Mouse (Mus musculus): ENCODE results near the gene Olfr93. TPM values are rescaled to one million over a fixed set of nuclear protein-coding genes. Genes with fewer than 3 reads are reported as not detected.
"Not testable (repeated sequence)": the region's sequence is repeated elsewhere in the genome, so short reads cannot be mapped to it uniquely, and the experiment has no call there.

Gene Olfr93
- polyA plus RNA-seq (2016; fragmentation: Nextera tagmentation; extraction: Ambion mirVana) = not detected in 2 replicates

DNA sequence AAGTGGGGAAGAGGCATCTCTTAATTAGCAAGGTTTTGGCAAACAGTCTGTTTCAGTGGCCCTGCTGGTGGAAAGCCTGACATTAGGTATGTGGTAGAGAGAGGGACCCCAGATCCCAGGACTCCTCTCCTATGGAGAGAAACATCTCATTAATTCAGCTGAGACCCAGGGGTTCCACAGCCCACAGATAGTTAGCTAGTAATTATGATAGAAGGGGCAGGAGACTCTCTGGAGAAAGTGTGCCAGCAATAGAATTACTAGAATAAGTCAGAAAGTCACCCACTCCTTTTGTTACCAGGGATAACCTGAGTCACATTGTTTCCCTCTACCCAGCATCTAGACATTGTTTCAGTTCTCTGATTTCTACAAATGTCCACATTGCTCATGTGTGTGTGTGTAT is at the start of gene Olfr93:
Gene Olfr93, minus strand, starts transcription at position 101 of the 400 bp plus-strand sequence.
- H3K4me1 ChIP-seq (replicated peaks) = no peaks in the 10 kb centered on the region
- DNase-seq (ENCODE audit: low spot score) = no peak
- H3K9me3 ChIP-seq = no peaks in the 10 kb centered on the region
- no peak within 1 kb of the TSS for H3K4me3 ChIP-seq
- no peak within 1 kb of the TSS for H3K27ac ChIP-seq
- H3K36me3 ChIP-seq = no peaks in the 10 kb centered on the region
- no peaks in the 10 kb centered on the region for H3K27me3 ChIP-seq (ENCODE audit: insufficient read depth, poor library complexity, severe bottlenecking)

- Histone ChIP-seq H3K27me3 (ENCODE audit: insufficient read depth, poor library complexity, severe bottlenecking) (peaks cover 6% of the 10 kb centered on the region; the same call in 1 of the 2 replicates), H3K36me3 (no peaks in the 10 kb centered on the region), H3K9me3 (no peaks in the 10 kb centered on the region), H3K4me3 (no peak overlapping the region), H3K27ac (no peak overlapping the region), H3K4me1 (replicated peaks) (no peaks in the 10 kb centered on the region)
- 26% methylated on average over 3 of the region's 3 CpGs for WGBS
- DNase-seq (ENCODE audit: low spot score) = no peak
Observed at GRCm38 (mm10) chr17:37203917-37204236, 42.6 kb upstream of the Olfr93 start.

- Histone ChIP-seq H3K36me3 (no peaks in the 10 kb centered on the region), H3K4me1 (replicated peaks) (no peaks in the 10 kb centered on the region), H3K9me3 (no peaks in the 10 kb centered on the region), H3K27ac (no peak overlapping the region), H3K4me3 (no peak overlapping the region), H3K27me3 (ENCODE audit: insufficient read depth, poor library complexity, severe bottlenecking) (peaks cover 11% of the 10 kb centered on the region)
- WGBS = under 1% methylated on average over 4 of the region's 4 CpGs
- peak; percentile 73 for DNase-seq (ENCODE audit: low spot score)
Observed at GRCm38 (mm10) chr17:37203206-37203916, 42.1 kb upstream of the Olfr93 start.

GRCm38 (mm10) chr17:37200894-37201293 is 39.6 kb upstream of the Olfr93 start, which contains the start of gene Olfr94:
Gene Olfr94, minus strand, starts transcription at chr17:37200994.
- no peak for DNase-seq (ENCODE audit: low spot score)

GRCm38 (mm10) chr17:37196845-37197724 is 35.8 kb upstream of the Olfr93 start:
- WGBS = under 1% methylated on average over 77 of the region's 77 CpGs
- H3K4me3 ChIP-seq = peak overlapping the region; percentile 67
- H3K27ac ChIP-seq = peak overlapping the region; percentile 72
- H3K36me3 ChIP-seq = no peaks in the 10 kb centered on the region
- H3K9me3 ChIP-seq = no peaks in the 10 kb centered on the region
- peaks cover 12% of the 10 kb centered on the region for H3K4me1 ChIP-seq (replicated peaks)
- DNase-seq (ENCODE audit: low spot score) = peak; percentile 76
- H3K27me3 ChIP-seq (ENCODE audit: insufficient read depth, poor library complexity, severe bottlenecking) = peaks cover 46% of the 10 kb centered on the region

More at GRCm38 (mm10) chr17:37200894-37201293, 39.6 kb upstream of the Olfr93 start, which contains the start of gene Olfr94:
- H3K4me1 ChIP-seq (replicated peaks) = peaks cover 12% of the 10 kb centered on the region
- H3K9me3 ChIP-seq = no peaks in the 10 kb centered on the region
- H3K36me3 ChIP-seq = no peaks in the 10 kb centered on the region
- H3K27me3 ChIP-seq (ENCODE audit: insufficient read depth, poor library complexity, severe bottlenecking) = peaks cover 35% of the 10 kb centered on the region
- no peak within 1 kb of the TSS for H3K27ac ChIP-seq
- 87% methylated on average over 2 of the region's 2 CpGs for WGBS
- no peak within 1 kb of the TSS for H3K4me3 ChIP-seq

- peaks cover 12% of the 10 kb centered on the region for H3K4me1 ChIP-seq (replicated peaks)
- H3K36me3 ChIP-seq = no peaks in the 10 kb centered on the region
- DNase-seq (ENCODE audit: low spot score) = no peak
- H3K9me3 ChIP-seq = no peaks in the 10 kb centered on the region
- no peak overlapping the region for H3K4me3 ChIP-seq
- H3K27me3 ChIP-seq (ENCODE audit: insufficient read depth, poor library complexity, severe bottlenecking) = peaks cover 46% of the 10 kb centered on the region
- 88% methylated on average over 5 of the region's 5 CpGs for WGBS
- no peak overlapping the region for H3K27ac ChIP-seq
Observed at GRCm38 (mm10) chr17:37194782-37195181, 33.5 kb upstream of the Olfr93 start.

DNA sequence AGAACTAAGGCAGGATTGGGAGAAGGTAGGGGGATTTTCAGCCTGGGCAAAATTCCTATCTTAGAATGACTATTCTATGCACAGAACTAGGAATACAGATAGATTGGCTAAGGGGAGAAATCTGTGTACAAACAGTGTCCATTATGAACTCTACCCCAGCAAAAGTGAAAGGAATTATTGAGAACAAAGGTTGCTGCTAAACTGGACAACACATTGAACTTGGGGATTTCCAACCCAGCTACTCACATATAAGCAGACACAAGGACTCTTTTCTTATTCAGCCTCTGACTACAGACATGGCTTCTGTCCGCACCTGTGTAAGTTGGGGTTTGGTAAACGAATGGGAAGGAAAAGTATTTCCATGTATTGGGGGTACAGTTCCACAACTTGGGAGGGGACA is 32.4 kb upstream of the Olfr93 start, which contains the start of gene Ubd:
Gene Ubd, plus strand, starts transcription at position 237 of the 400 bp plus-strand sequence.
- no peak within 1 kb of the TSS for H3K27ac ChIP-seq
- no peaks in the 10 kb centered on the region for H3K36me3 ChIP-seq
- WGBS = 86% methylated on average over 2 of the region's 2 CpGs
- DNase-seq (ENCODE audit: low spot score) = no peak
- H3K4me3 ChIP-seq = no peak within 1 kb of the TSS
- peaks cover 12% of the 10 kb centered on the region for H3K4me1 ChIP-seq (replicated peaks)
- no peaks in the 10 kb centered on the region for H3K9me3 ChIP-seq
- H3K27me3 ChIP-seq (ENCODE audit: insufficient read depth, poor library complexity, severe bottlenecking) = peaks cover 38% of the 10 kb centered on the region

- no peaks in the 10 kb centered on the region for H3K36me3 ChIP-seq
Observed at GRCm38 (mm10) chr17:37193032-37193431, 31.7 kb upstream of the Olfr93 start.

DNA sequence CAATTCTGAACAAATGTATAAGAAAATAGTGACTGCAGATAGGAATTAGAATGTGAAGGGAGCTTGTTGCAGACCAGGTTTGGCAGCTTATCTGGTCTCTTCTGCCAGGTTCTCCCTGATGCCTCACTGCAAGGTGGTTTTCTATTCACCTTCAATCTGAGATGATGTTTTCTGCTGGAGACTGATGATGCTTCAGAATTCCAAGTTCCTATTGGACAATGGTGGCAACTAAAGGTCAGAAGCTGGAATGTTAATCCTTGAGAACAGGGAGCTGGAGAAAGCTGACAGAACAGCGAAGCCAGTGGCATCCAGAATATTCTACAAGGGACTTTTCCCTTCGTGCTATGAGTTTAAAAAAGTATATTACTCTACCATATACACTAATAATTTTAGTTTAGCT is 29.4 kb upstream of the Olfr93 start:
- H3K27ac ChIP-seq = no peak overlapping the region
- H3K27me3 ChIP-seq (ENCODE audit: insufficient read depth, poor library complexity, severe bottlenecking) = peaks cover 9% of the 10 kb centered on the region
- H3K4me1 ChIP-seq (replicated peaks) = no peaks in the 10 kb centered on the region
- no peaks in the 10 kb centered on the region for H3K36me3 ChIP-seq
- H3K9me3 ChIP-seq = no peaks in the 10 kb centered on the region
- H3K4me3 ChIP-seq = no peak overlapping the region
- WGBS = 35% methylated on average over 2 of the region's 2 CpGs
- no peak for DNase-seq (ENCODE audit: low spot score)

More at GRCm38 (mm10) chr17:37193032-37193431, 31.7 kb upstream of the Olfr93 start:
- no peaks in the 10 kb centered on the region for H3K9me3 ChIP-seq
- peaks cover 32% of the 10 kb centered on the region for H3K27me3 ChIP-seq (ENCODE audit: insufficient read depth, poor library complexity, severe bottlenecking)
- DNase-seq (ENCODE audit: low spot score) = no peak
- peaks cover 12% of the 10 kb centered on the region for H3K4me1 ChIP-seq (replicated peaks)
- no peak overlapping the region for H3K4me3 ChIP-seq
- H3K27ac ChIP-seq = no peak overlapping the region

- WGBS = 57% methylated on average over 6 of the region's 6 CpGs
- H3K27ac ChIP-seq = no peak overlapping the region
Observed at GRCm38 (mm10) chr17:37185474-37185873, 24.2 kb upstream of the Olfr93 start.

GRCm38 (mm10) chr17:37131366-37131765 is 29.9 kb downstream of the Olfr93 start:
- not testable (repeated sequence) for H3K9me3 ChIP-seq; DNase-seq (ENCODE audit: low spot score); H3K4me1 ChIP-seq (replicated peaks); H3K36me3 ChIP-seq; H3K27me3 ChIP-seq (ENCODE audit: insufficient read depth, poor library complexity, severe bottlenecking); H3K4me3 ChIP-seq; H3K27ac ChIP-seq
- 69% methylated on average over 4 of the region's 4 CpGs for WGBS

More at GRCm38 (mm10) chr17:37185474-37185873, 24.2 kb upstream of the Olfr93 start:
- Histone ChIP-seq H3K36me3 (no peaks in the 10 kb centered on the region), H3K4me1 (replicated peaks) (no peaks in the 10 kb centered on the region), H3K4me3 (no peak overlapping the region), H3K27me3 (ENCODE audit: insufficient read depth, poor library complexity, severe bottlenecking) (no peaks in the 10 kb centered on the region), H3K9me3 (no peaks in the 10 kb centered on the region)
- no peak for DNase-seq (ENCODE audit: low spot score)

DNA sequence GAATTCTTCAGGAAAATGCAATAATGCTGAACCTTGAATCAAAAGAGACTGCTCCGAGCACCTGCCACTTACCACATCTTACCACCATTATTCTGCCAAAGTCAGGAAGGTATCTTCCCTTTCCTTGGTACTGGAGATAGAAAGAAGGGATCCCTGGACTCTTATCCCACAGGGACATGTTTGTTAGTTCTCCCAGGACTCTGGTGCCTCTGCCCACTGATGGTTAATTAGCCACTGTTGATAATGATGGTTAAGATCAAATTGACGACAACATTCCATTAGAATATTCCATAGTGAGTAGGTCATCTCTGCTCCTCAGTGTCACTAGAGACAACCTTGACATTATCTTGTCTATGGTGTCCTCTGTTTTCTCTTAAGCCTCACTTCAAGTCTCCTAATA is 41.3 kb downstream of the Olfr93 start, which contains the start of gene Olfr92:
Gene Olfr92, minus strand, starts transcription at position 101 of the 400 bp plus-strand sequence.
- no peaks in the 10 kb centered on the region for H3K27me3 ChIP-seq (ENCODE audit: insufficient read depth, poor library complexity, severe bottlenecking)
- no peaks in the 10 kb centered on the region for H3K9me3 ChIP-seq
- no peak for DNase-seq (ENCODE audit: low spot score)
- H3K4me1 ChIP-seq (replicated peaks) = no peaks in the 10 kb centered on the region
- H3K36me3 ChIP-seq = no peaks in the 10 kb centered on the region
- WGBS = 93% methylated on average over 2 of the region's 2 CpGs
- no peak within 1 kb of the TSS for H3K4me3 ChIP-seq
- no peak within 1 kb of the TSS for H3K27ac ChIP-seq

GRCm38 (mm10) chr17:37098178-37098577 is 63.1 kb downstream of the Olfr93 start, which contains the start of gene Olfr91:
Gene Olfr91, minus strand, starts transcription at chr17:37098278.
- no peak within 1 kb of the TSS for H3K27ac ChIP-seq

More at GRCm38 (mm10) chr17:37098178-37098577, 63.1 kb downstream of the Olfr93 start, which contains the start of gene Olfr91:
- Histone ChIP-seq H3K27me3 (ENCODE audit: insufficient read depth, poor library complexity, severe bottlenecking) (no peaks in the 10 kb centered on the region), H3K9me3 (no peaks in the 10 kb centered on the region), H3K4me3 (no peak within 1 kb of the TSS), H3K4me1 (replicated peaks) (no peaks in the 10 kb centered on the region), H3K36me3 (no peaks in the 10 kb centered on the region)
- DNase-seq (ENCODE audit: low spot score) = no peak
- 90% methylated on average over 1 of the region's 1 CpGs for WGBS
